Mouse (Mus musculus) G1E (cell line): ENCODE measurements around the gene Enho.

Experiments
- CTCF ChIP-seq: IDR thresholded peaks from 2 replicates; pipeline ENCODE4 v1.5.1; 2012; ENCODE audit warnings: low read depth, low read length, inconsistent platforms, mixed read lengths
- GATA1 ChIP-seq: IDR thresholded peaks from 2 replicates; pipeline ENCODE4 v1.6.1; 2012; ENCODE audit warnings: borderline replicate concordance, low read length, inconsistent platforms, mixed read lengths
- GATA2 ChIP-seq: IDR thresholded peaks from 2 replicates; pipeline ENCODE4 v1.6.1; 2012; ENCODE audit warnings: low read depth, low read length, inconsistent platforms, borderline replicate concordance
- POLR2AphosphoS5 ChIP-seq: IDR thresholded peaks from 2 replicates; pipeline ENCODE4 v1.6.1; 2012; ENCODE audit warnings: low read depth, low read length, inconsistent platforms; ENCODE audit not compliant: insufficient replicate concordance
- TAL1 ChIP-seq: conservative IDR thresholded peaks from 2 replicates; pipeline ENCODE4 v1.6.1; 2012; ENCODE audit warnings: low read depth, low read length, inconsistent platforms, mixed read lengths

DNA sequence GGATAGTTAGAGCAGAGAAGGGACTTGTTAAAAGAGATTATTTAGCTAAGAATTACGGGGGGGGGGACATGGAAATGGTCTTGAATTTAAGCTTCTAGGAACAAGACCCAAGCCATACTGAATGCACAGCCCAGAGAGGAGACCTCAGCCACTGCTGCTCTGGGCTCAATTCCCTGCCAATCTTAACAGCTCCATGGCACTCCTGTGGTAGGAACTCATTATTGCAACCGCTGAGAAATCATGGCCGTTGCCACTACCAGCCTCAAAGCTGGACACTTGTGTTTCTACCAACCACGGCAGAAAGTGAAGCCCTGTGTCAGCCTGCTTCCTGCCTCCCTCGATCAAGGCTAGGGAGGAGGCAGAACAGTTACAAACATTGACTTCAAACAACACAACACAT, 5.4 kb upstream of the Enho start:
- no peak for TF ChIP-seq CTCF
- TF ChIP-seq GATA1, result no peak
- no peak for TF ChIP-seq TAL1
- TF ChIP-seq POLR2AphosphoS5, result no peak
- no peak for TF ChIP-seq GATA2
